Mouse (Mus musculus) E14TG2a.4 (cell line): ENCODE measurements at regions not wholly inside any gene's neighbourhood (a gene's known extent, or its start where the extent isn't known, plus 50 kb on each side); places are given as distances from the start of the nearest gene placed in this dataset.

ENCODE experiments used
- CTCF ChIP-seq: conservative IDR thresholded peaks from 2 replicates; pipeline ENCODE4 v1.5.1; 2014; ENCODE audit warnings: low read length
- NANOG ChIP-seq: IDR thresholded peaks from 2 replicates; pipeline ENCODE4 v1.6.1; 2014; ENCODE audit warnings: borderline replicate concordance, low read length, mixed read lengths
- POU5F1 ChIP-seq: IDR thresholded peaks from 2 replicates; pipeline ENCODE4 v1.6.1; 2014; ENCODE audit warnings: low read length, borderline replicate concordance

DNA sequence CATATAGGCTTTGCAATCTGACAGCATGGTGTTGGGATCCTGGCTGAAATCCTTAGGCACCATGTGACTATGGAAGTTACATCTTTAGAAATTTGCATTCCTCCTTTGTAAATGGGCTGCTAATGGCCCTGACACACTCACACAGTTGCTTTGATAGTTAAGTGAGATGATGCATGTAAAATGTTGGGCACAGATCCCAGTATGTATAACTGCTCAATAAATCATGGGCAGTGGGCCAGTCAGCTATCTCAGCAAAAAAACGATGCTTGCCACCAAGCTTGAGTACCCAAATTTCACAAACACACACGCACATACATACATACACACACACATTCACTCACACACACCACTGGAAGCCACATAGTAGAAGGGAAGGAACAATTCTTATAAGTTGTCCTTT lies 159.5 kb upstream of the Castor2 start:
- TF ChIP-seq NANOG, result no peak
- no peak for TF ChIP-seq CTCF
- no peak for TF ChIP-seq POU5F1
